Mouse (Mus musculus) Patski (cell line): Measurements from ENCODE around the gene Hist1h3g. TPM values are rescaled to one million over a fixed set of nuclear protein-coding genes. Genes with fewer than 3 reads are reported as not detected.

ENCODE experiments used
- ATAC-seq: fragments of 100-300 bp; one replicate; pipeline ENCODE4 v1.8.0; 2021
- CTCF ChIA-PET: fragments of 350-600 bp; sonication (Branson Sonifier 250); formaldehyde crosslinking; loops from one replicate; lab custom pipeline; 2022; ENCODE audit warnings: inconsistent platforms; lab: Charles Lee
- POLR2A ChIA-PET: fragments of 350-600 bp; sonication (Branson Sonifier 250); formaldehyde crosslinking; loops from one replicate; lab custom pipeline; 2022; ENCODE audit warnings: antibody characterized with exemption, inconsistent platforms; lab: Charles Lee
- DNase-seq: peaks from one replicate; pipeline ENCODE4 v3.0.0-alpha.2; 2011; ENCODE audit warnings: low read depth, low spot score
- H3K27me3 ChIP-seq: fragments of 371-371 bp; one replicate; pipeline ENCODE4 v1.5.1; 2021
- CTCF ChIP-seq: fragments of 100-300 bp; IDR thresholded peaks from one replicate; pipeline ENCODE4 v1.5.1; 2021
- in situ Hi-C: fragments of 300-500 bp; cut with MboI; formaldehyde crosslinking; loops from 3 replicates; pipeline ENCODE4 v1.11.1; 2018; ENCODE audit warnings: low pct_unique_long_range_greater_than_20kb, mixed read lengths
- polyA plus RNA-seq: library from polyadenylated mRNA; unstranded; gene quantifications from one replicate; pipeline ENCODE4 v1.2.3, GENCODE M21; 2021

Hist1h3g gene
- polyA plus RNA-seq, 1 experiment from 2014 or later: 1.7 TPM

DNA sequence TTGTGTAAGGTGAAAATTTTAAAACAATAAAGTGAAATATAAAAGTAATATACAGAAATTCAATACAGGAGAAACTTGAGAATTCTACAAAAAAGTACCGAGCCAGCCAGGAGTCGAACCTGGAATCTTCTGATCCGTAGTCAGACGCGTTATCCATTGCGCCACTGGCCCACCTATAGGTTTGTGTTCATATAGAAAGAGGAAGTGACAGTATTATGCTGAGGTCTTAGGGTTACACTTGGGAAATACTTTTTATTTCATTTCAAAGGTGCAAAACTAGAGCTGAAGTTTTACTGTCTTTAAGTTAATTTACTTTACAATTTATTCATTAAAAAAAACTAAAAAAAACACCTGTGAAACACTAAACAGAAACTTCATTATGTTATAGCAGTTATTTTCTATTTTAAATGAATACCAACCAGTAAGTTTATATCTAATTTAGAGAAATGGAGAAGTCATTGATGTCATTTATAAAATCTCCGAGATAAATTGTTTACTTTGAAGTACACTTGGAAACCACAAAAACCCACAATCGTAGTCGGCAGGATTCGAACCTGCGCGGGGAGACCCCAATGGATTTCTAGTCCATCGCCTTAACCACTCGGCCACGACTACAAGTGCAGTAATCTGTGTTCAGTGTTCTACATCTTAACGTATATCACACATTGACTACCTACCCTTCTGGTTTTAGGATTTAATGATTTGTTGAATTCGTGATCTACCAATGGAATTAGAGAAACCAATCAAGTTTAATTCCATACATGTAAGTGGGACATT, 34.6 kb upstream of the Hist1h3g start:
- H3K27me3 ChIP-seq: no peaks in the 10 kb centered on the region
- ATAC-seq (no peak), DNase-seq (no peak)
- in situ Hi-C loops: no loop called here
- CTCF ChIA-PET: no interaction called here
- POLR2A ChIA-PET: no interaction called here
- no peak for TF ChIP-seq CTCF

DNA sequence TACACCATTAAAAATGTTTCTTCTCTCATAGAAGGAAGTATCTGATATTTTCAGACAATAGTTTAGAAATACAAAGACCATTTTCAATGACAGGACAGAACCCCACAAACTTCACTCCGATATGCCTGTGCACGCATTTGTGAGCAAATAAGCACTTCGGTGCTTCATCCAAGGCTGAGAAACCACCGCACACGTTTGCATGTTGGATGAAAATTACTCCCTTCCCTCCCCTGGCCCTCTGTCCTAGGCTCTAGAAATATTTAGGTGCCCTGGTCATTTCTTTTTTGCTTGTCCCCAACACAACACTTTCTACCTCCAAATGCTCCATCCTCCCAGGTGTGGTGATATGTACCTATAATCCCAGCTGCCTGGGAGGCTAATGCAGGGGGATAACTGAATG, 33.7 kb upstream of the Hist1h3g start:
- ChIA-PET POLR2A (no interaction called here), CTCF (interaction anchor here (1.0 kb wide), 1 partner anchor 23 kb away, joined by 4 read pairs; no protein-coding TSS in a partner anchor)
- no peaks in the 10 kb centered on the region for H3K27me3 ChIP-seq
- DNase-seq (no peak), ATAC-seq (no peak)
- TF ChIP-seq CTCF: no peak
- in situ Hi-C loops: no loop called here

DNA sequence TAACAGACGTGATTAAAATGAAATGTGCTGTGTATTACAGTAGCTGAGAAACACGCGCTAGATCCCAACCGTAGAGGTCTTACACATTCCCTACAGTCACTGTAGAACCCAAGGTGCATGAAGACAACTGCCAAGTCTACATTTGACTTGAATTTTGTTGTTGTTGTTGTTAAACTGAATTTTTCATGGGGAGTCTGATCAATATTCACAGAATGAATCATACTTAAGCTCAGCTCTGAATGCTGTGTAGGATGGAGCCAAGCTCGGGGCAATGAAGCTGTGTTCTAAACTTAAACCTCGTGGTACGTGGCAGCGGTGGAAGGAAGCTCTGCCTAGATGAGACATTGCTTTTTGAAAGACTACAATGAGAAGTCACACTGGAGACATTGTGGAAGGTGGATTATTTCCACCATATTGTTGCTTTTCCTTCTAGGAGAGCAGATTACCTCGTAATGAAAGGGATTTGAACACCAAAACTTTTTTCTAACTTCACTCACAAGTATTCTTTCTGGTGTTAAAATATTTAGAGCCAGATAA, 33.1 kb upstream of the Hist1h3g start:
- no peak for TF ChIP-seq CTCF
- ATAC-seq (no peak), DNase-seq (no peak)
- in situ Hi-C loops: no loop called here
- ChIA-PET POLR2A (no interaction called here), CTCF (interaction anchor here (1.0 kb wide), 1 partner anchor 23 kb away, joined by 4 read pairs; no protein-coding TSS in a partner anchor)
- no peaks in the 10 kb centered on the region for H3K27me3 ChIP-seq

DNA sequence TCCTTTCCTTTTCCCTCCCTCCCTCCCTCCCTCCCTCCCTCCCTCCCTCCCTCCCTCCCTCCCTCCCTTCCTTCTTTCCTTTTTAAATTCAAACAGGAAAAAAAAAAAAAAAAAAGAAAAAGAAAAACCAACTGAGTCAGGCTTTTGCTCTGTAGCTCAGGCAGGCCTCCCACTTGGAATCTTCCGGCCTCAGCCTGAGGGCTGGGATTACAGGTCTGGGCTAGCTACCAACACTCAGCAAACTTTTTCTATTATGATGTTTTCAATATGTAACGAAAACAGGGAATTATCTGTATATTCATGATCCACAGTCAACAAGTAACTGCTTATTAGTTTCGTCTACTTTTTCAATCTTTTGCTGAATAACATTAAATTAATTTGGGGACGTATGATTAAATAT, 32.3 kb upstream of the Hist1h3g start:
- DNase-seq (no peak), ATAC-seq (no peak)
- ChIA-PET CTCF (no interaction called here), POLR2A (no interaction called here)
- in situ Hi-C loops: no loop called here
- no peak for TF ChIP-seq CTCF
- no peaks in the 10 kb centered on the region for H3K27me3 ChIP-seq

DNA sequence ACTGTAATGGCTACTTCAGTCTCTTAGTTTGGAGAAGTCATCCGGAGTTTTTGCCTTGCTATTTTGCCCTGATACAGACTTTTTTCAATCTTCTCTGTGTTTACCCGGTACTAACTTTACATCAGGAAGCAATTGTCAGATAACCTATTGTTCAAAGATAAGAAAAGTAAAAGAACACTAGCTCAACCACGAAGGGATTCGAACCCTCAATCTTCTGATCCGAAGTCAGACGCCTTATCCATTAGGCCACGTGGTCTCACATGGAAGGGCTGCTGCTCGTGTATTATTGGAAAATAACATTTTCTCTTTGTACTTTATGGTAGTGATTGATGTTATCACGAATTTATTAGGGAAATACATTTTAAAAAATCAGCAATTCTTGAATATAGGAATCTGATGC, 31.4 kb upstream of the Hist1h3g start:
- in situ Hi-C loops: no loop called here
- CTCF ChIA-PET: no interaction called here
- POLR2A ChIA-PET: no interaction called here
- H3K27me3 ChIP-seq: no peaks in the 10 kb centered on the region
- ATAC-seq (no peak), DNase-seq (no peak)
- no peak for TF ChIP-seq CTCF

DNA sequence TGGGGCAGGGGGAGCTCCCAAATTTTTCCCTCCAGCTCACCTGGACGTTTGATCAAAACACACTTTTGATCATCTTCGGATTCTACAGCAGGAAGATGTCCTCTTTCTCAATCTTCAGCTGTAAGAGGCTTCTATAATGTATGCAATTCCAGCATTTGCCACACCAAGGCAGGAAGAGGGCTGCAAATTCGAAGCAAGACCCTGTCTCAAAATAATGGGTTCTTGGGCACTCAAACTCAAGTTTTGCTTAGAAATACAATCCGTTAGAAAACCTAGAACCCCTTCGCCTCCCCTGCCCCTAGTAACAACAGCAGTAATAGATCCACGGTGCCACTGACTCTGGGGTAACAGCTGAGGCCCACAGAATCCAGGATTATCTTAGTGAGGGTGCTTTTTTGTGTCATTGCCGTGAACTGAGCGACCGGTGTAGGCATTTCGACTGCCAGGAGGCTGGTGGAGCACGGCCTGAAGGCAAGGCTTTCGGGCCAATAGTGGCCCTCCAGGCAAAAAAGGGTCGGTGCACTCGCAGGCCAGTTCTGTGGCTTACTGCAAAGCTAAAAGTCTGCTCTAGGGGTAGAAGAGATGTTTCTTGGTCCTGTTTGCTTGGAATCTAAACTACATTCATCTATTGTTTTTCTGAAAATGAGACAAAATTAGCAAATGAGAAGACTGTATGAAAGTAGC, 29.4 kb upstream of the Hist1h3g start:
- CTCF ChIA-PET: interaction anchor here (1.1 kb wide), 1 partner anchor 11 kb away, joined by 4 read pairs; no protein-coding TSS in a partner anchor
- H3K27me3 ChIP-seq: no peaks in the 10 kb centered on the region
- ATAC-seq (no peak), DNase-seq (no peak)
- in situ Hi-C loops: no loop called here
- no peak for TF ChIP-seq CTCF
- POLR2A ChIA-PET: no interaction called here

DNA sequence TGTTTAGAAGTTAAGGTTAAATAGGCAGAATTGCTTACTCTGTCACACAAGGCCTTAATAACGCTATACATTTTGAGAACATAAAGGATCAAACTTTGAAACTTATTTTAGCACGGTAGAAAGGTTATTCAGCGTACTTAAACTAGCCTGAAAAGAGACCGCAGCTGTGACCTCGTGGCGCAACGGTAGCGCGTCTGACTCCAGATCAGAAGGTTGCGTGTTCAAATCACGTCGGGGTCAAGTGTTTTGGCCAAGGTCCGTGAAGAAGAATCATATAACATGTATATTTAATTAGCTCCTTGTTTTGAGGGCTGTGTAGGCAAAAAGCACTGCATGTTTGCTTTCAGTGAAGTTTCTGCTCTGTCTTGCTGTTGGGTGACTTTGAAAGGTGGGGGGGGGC, 28.9 kb upstream of the Hist1h3g start:
- in situ Hi-C loops: no loop called here
- H3K27me3 ChIP-seq: no peaks in the 10 kb centered on the region
- DNase-seq (no peak), ATAC-seq (no peak)
- ChIA-PET CTCF (no interaction called here), POLR2A (no interaction called here)
- no peak for TF ChIP-seq CTCF

DNA sequence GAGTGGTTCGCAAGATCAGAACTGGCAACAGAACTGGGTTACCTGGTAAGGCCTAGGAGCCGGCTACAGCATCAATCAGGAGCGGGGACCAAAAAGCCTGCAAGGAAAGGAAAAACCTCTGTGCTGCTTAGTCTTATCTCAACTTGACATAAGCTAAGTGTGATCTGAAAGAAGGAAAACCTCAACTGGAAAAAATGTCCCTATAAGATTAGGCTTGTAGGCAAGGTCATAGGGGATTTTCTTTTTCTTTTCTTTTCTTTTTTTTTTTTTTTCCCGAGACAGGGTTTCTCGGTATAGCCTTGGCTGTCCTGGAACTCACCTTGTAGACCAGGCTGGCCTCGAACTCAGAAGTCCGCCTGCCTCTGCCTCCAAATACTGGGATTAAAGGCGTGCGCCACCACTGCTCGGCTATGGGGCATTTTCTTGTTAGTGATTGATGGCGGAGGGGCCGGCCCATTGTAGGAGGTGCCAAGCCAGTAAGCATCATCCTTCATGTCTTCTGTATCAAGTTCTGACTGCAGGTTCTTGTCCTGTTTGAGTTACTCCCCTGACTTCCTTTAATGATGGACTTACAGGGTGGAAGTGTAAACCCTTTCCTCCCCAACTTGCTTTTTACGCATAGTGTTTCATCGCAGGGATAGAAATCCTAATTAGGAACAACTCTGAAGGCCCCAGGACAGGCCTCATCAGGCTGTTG, 28.3 kb upstream of the Hist1h3g start:
- ChIA-PET POLR2A (no interaction called here), CTCF (no interaction called here)
- TF ChIP-seq CTCF: no peak
- ATAC-seq: no peak
- DNase-seq: no peak
- H3K27me3 ChIP-seq: no peaks in the 10 kb centered on the region
- in situ Hi-C loops: no loop called here

DNA sequence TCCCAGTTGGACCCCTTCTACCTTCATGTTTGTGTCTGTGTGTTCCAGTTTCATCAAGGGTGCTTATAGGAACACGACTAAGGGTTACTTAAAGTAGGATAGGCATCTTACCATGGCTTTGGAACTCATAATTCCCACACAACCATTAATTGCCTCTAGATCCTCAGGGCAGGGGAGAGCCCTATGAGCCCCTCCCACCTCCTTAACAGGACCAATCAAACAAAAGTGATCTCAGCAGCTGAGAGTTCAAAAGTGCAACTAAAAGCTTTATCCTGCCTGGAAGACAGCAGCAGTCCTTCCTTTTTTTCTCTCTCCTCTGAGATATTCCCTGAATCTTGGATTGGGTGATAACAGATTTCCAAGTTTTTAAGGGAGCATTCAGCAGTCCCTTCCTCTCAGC, 25.1 kb upstream of the Hist1h3g start:
- no peaks in the 10 kb centered on the region for H3K27me3 ChIP-seq
- in situ Hi-C loops: loop anchor here (10.0 kb wide), 1 partner anchor 215 kb away; no protein-coding TSS in a partner anchor
- CTCF ChIA-PET: no interaction called here
- ATAC-seq: no peak
- TF ChIP-seq CTCF: no peak
- no peak for DNase-seq
- POLR2A ChIA-PET: no interaction called here

DNA sequence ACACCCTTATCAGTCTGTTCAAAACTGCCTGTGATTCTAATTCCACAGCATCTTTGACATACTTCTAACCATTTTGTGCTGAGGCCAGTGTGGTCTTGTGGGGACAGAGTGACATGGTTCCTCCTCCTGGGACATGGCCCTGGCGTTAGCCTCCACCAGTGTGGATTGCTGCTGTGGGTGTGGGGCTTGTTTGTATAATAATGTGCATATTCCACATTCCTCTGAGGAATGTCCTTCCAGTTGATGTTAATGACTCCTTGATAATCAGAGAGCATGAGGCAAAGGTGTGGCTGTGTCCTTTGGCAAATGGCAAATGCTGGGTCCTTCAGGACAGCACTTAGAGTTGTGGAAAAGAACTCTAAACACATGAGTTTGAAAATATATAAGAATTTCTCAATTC, 21.7 kb upstream of the Hist1h3g start:
- DNase-seq: no peak
- CTCF ChIA-PET: interaction anchor here (1.3 kb wide), 1 partner anchor 47 kb away, joined by 3 read pairs; no protein-coding TSS in a partner anchor

More for the DNA sequence above, 21.7 kb upstream of the Hist1h3g start:
- POLR2A ChIA-PET: no interaction called here
- no peaks in the 10 kb centered on the region for H3K27me3 ChIP-seq
- in situ Hi-C loops: loop anchor here (10.0 kb wide), 1 partner anchor 219 kb away; no protein-coding TSS in a partner anchor
- no peak for ATAC-seq
- no peak for TF ChIP-seq CTCF
